Mouse (Mus musculus) midbrain, embryonic 10.5 days (tissue): Measurements from ENCODE around the gene Slc27a5. TPM values are rescaled to one million over a fixed set of nuclear protein-coding genes. Genes with fewer than 3 reads are reported as not detected.

Experiments
- DNase-seq: peaks from one replicate; pipeline ENCODE4 v3.0.0-alpha.2; 2017; ENCODE audit warnings: low spot score
- H3K27ac ChIP-seq: fragments of 300-500 bp; sonication (generic); replicated peaks from 2 replicates; pipeline ENCODE4 v1.5.1; 2016; ENCODE audit warnings: mild to moderate bottlenecking
- H3K27me3 ChIP-seq: fragments of 300-500 bp; sonication (generic); 2 replicates; pipeline ENCODE4 v1.6.1; 2016; ENCODE audit warnings: low read depth, mild to moderate bottlenecking; ENCODE audit not compliant: poor library complexity, severe bottlenecking
- H3K36me3 ChIP-seq: fragments of 300-500 bp; sonication (generic); 2 replicates; pipeline ENCODE4 v1.6.1; 2016; ENCODE audit warnings: mild to moderate bottlenecking, moderate library complexity
- H3K4me1 ChIP-seq: fragments of 300-500 bp; sonication (generic); 2 replicates; pipeline ENCODE4 v1.6.1; 2016
- H3K4me3 ChIP-seq: fragments of 300-500 bp; sonication (generic); 2 replicates; pipeline ENCODE4 v1.5.1; 2016; ENCODE audit warnings: mild to moderate bottlenecking, moderate library complexity
- H3K9me3 ChIP-seq: fragments of 300-500 bp; sonication (generic); replicated peaks from 2 replicates; pipeline ENCODE4 v1.6.1; 2016; ENCODE audit warnings: mild to moderate bottlenecking
- WGBS: fragments of 180-500 bp; shearing (Covaris S2); methylation state at CpG from one replicate; pipeline ENCODE4 v1.1.7; 2016; 5-methylcytosine and 5-hydroxymethylcytosine counted together
- polyA plus RNA-seq: library from polyadenylated mRNA; unstranded; fragments of >200 nt; fragmentation: Nextera tagmentation; extraction: Ambion mirVana; gene quantifications from 2 replicates; pipeline ENCODE4 v1.2.1, GENCODE M21; 2016

Slc27a5 gene
- polyA plus RNA-seq, 1 experiment from 2014 or later = 0.07 TPM

DNA sequence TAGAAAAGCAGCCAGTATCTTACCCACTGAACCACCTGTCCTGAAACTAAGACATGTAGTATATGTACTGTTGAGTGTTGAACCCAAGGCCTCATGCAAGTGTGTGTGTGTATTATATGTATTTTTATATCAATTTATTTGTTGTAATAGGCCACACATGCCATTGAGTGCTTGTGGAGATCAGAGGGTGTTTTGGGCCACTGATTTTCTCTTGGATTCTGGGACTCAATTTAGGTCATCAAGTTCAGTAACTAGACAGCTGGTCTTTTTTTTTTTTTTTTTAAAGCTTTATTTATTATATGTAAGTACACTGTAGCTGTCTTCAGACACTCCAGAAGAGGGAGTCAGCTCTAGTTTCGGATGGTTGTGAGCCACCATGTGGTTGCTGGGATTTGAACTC is 17.2 kb upstream of the Slc27a5 start:
- no peak overlapping the region for H3K4me3 ChIP-seq
- DNase-seq = no peak
- H3K27me3 ChIP-seq = no peaks in the 10 kb centered on the region
- peaks cover 12% of the 10 kb centered on the region for H3K4me1 ChIP-seq
- no peaks in the 10 kb centered on the region for H3K36me3 ChIP-seq
- WGBS = 82% methylated on average over 1 of the region's 1 CpGs
- no peak overlapping the region for H3K27ac ChIP-seq
- no peaks in the 10 kb centered on the region for H3K9me3 ChIP-seq

DNA sequence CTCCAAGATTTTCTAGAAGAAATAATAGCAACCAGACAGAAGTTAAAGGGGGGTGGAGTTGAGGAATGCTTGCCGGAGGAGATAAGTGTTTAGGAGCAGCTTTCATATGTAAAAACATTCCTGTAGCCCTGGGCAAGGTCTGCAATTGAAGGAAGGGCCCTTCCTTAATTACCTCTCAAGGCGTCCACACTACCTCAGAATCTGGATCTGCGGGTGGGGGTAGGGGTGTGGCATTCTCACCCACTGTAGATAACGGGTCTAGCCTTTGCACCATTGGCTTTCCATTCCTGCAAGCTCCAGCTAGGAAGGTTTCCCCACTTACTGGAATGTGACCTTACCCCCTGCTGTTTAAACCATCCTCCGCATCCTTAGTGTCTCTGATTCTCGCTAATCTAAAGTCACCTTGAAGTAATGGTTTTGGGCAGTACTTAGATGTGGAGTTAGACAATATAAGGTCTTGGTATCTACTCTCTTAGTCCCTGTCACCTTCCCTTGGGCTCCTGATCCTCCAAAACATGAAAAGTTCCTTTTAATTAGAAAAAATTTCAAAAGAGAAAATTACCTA is 16.4 kb upstream of the Slc27a5 start:
- 34% methylated on average over 6 of the region's 6 CpGs for WGBS

DNA sequence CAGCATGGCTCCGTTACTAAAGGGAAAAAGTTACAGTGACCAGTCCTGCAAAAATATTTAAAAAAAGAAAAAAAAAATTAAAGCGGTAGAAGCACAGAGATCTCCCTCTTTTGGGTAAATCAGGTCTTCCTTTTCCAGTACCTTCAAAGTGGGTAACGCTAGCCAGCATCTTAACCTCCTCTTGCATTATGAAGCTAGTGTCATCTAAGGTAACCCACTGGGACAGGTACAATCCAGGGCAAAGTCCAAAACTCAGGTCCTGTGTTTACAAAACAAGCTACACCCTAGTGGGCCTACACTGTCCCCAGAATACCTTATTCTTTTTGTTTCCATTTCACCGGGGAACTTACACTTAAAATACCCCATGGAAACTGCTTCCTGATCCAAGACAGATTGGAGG is 15.7 kb upstream of the Slc27a5 start:
- peaks cover 21% of the 10 kb centered on the region for H3K4me1 ChIP-seq
- no peak overlapping the region for H3K4me3 ChIP-seq
- no peak for DNase-seq
- no peaks in the 10 kb centered on the region for H3K9me3 ChIP-seq
- H3K27me3 ChIP-seq = no peaks in the 10 kb centered on the region
- H3K27ac ChIP-seq = no peak overlapping the region
- no peaks in the 10 kb centered on the region for H3K36me3 ChIP-seq
- 72% methylated on average over 4 of the region's 4 CpGs for WGBS

More for the DNA sequence above, 16.4 kb upstream of the Slc27a5 start:
- Histone ChIP-seq H3K36me3 (no peaks in the 10 kb centered on the region), H3K27me3 (no peaks in the 10 kb centered on the region), H3K4me3 (no peak overlapping the region), H3K27ac (no peak overlapping the region), H3K4me1 (peaks cover 16% of the 10 kb centered on the region), H3K9me3 (no peaks in the 10 kb centered on the region)
- no peak for DNase-seq

DNA sequence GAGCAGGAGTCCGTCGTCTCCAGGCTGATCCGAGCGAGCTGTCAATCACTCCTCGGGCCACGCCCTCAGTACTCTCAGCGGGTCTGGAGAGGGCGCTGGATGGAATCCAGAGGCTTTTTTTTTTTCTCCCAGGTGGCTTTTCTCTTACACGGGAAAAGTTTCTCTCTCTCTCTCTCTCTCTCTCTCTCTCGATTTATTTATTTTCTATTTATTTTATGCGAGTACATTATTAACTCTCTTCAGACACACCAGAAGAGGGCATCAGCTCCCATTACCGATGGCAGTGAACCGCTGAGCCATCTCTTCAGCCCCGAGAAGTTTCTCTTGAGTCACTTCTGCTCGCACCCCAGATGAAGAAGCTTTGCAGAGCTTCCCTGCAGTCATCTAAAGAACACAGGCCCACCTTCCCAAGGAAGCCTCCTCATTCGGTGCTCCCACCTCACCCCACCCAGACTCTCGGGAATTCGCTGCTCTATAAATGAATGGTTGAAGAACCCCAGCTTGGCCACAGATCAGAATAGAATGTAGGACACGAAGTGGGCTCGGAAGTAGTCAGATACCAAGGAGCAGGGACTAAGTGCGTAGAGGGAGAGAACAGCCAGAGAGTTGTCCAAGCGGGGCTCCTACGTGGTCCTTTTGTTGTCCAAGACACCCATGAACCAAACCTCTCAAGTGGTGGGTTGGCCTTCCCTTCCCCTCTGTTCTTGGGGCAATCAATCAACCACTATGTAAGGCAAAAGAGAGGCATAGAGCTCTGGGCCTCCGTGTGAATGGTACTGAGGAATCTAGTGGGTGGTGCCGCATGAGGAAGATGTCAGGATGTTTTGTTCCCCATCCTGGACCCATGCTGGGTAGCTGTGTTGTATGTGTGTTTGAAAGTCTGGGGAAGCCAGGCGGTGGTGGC is 12.3 kb upstream of the Slc27a5 start, which contains the start of gene Zbtb45:
Gene Zbtb45 (minus strand): TSS at position 30 of the 904 bp plus-strand sequence.
- H3K27ac ChIP-seq = peak within 1 kb of the TSS; percentile 97
- peak within 1 kb of the TSS; percentile 74 for H3K4me3 ChIP-seq
- WGBS = 17% methylated on average over 26 of the region's 26 CpGs
- peaks cover 22% of the 10 kb centered on the region for H3K27me3 ChIP-seq
- peak; percentile 41 for DNase-seq
- H3K4me1 ChIP-seq = peaks cover 34% of the 10 kb centered on the region
- peaks cover 28% of the 10 kb centered on the region for H3K36me3 ChIP-seq
- no peaks in the 10 kb centered on the region for H3K9me3 ChIP-seq

DNA sequence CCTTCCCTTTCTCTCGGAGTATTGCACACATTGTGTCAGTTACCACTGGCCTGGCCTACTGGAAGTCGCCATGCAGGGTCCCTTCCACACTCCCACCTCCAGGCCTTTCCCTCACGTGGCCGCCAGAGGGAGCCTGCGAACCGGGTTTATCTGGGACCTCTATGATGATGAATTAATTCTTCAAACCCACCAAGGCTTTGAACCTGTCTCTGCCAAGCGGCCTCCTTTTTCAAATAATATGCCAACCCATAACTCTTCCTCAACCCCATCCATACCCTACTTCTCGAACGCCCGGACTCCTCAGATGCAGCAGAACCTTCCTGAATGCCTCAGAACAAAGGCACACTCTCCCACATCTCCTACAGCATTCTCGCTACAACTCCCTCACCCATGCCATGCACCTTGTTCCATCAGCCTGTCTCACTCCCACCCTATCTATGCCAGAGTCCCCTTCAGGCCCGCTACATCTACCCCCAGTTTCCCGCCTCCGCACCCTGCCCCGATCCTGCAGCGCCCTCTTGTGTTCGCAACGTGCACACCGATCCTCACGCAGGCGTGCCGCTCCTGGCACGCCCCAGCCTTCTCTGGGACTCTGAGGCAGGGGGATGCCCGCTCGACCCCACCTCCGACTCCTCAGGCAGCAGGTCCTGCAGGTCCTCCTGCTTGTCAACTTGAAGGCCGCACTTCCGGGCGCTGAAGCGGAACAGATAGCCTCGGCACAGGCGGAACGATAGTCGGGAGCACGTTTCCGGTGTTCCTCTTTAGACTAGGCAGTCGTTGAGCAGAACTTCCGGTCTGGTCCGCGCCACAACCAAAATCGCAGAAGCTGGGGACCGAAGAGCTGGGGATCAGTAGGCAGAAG is 11.4 kb upstream of the Slc27a5 start:
- H3K27ac ChIP-seq = peak overlapping the region; percentile 97
- H3K27me3 ChIP-seq = peaks cover 22% of the 10 kb centered on the region
- DNase-seq = peak; percentile 98
- peaks cover 36% of the 10 kb centered on the region for H3K36me3 ChIP-seq
- H3K9me3 ChIP-seq = no peaks in the 10 kb centered on the region
- peak overlapping the region; percentile 74 for H3K4me3 ChIP-seq
- H3K4me1 ChIP-seq = peaks cover 34% of the 10 kb centered on the region
- WGBS = under 1% methylated on average over 42 of the region's 42 CpGs

DNA sequence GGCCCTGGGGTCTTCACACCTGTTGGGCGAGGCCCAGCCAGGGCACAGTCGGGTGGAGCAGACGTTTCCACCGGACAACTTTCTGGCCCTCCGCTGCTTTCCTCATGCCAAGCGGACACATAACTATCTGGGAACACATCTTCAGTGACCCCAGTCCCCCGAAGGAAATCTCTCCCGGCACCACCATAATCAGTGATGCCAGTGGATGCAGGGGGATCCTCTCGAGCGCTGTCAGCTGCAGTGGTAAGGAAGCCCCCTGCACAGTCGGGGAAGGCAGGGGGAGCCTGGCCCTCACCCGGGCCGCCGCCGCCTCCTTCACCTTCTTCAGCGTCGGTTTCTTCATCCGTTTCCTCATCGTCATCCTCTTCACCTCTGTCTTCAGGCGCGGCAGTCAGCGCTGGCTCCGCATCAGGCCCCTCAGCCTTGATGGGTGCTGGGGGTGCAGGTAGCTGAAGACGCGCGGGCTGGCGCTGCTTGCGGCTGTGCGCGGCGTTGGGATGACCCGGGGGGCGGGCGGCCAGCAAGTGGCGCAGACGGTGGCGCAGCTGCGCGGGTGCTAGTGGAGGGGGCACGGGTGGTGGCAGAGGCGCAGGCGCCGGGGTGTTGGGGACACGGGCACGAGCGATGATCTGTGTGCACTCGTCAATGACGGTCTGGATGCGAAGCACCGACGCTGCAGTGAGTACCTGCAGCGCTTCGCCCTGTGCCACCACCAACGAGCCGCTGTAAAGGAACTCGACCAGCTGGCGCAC is 9.5 kb upstream of the Slc27a5 start:
- WGBS = 38% methylated on average over 57 of the region's 57 CpGs
- Histone ChIP-seq H3K4me1 (peaks cover 34% of the 10 kb centered on the region), H3K27ac (0 out of 2 replicates have a peak overlapping the region, but pooled peaks have one; percentile 9), H3K36me3 (peaks cover 43% of the 10 kb centered on the region), H3K9me3 (no peaks in the 10 kb centered on the region), H3K27me3 (peaks cover 22% of the 10 kb centered on the region), H3K4me3 (peak overlapping the region; percentile 41)
- no peak for DNase-seq

DNA sequence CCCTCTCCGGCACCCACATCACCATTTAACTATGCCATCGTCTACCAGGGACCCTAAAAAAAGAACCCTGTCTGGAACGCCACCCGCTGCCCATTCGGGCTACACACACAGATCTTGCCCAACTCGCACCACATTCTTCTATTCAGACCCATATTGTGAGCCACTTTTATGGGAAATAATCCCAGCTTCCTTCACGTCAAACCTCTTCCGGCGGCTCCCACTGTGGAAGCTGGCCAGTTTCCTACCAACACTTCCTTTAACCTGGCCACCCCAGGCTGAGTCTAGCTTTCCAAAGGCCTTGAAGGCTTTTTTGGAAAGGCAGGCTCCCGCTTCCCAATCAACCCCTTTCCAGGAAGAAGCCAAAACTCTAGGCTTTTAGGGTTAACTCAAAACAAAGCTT is 8.5 kb upstream of the Slc27a5 start:
- H3K9me3 ChIP-seq = no peaks in the 10 kb centered on the region
- peaks cover 43% of the 10 kb centered on the region for H3K36me3 ChIP-seq
- no peak for DNase-seq
- WGBS = 86% methylated on average over 10 of the region's 10 CpGs
- no peak overlapping the region for H3K4me3 ChIP-seq
- H3K4me1 ChIP-seq = peaks cover 34% of the 10 kb centered on the region
- peaks cover 22% of the 10 kb centered on the region for H3K27me3 ChIP-seq
- no peak overlapping the region for H3K27ac ChIP-seq

DNA sequence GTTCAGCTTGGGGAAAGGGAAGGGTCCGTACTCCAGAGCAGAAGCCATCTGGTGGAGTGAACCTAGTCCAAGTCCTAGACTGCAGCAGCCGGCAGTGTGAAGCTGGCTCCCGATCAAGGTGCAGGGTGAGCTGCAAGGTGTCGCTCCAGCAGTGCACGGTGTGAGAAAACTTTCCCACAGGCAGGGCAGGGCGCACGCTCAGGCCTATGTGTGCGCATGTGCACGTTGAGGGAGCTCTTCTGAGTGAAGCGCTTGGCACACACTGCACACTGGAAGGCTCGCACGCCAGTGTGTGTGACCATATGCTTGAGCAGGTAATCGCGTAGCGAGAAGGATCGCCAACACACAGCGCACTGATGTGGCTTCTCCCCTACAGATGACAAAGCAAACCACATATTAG is 8.0 kb upstream of the Slc27a5 start:
- Histone ChIP-seq H3K27me3 (peaks cover 22% of the 10 kb centered on the region), H3K36me3 (peaks cover 43% of the 10 kb centered on the region), H3K27ac (no peak overlapping the region), H3K4me1 (peaks cover 34% of the 10 kb centered on the region), H3K4me3 (no peak overlapping the region), H3K9me3 (no peaks in the 10 kb centered on the region)
- no peak for DNase-seq
- WGBS = 90% methylated on average over 17 of the region's 17 CpGs

DNA sequence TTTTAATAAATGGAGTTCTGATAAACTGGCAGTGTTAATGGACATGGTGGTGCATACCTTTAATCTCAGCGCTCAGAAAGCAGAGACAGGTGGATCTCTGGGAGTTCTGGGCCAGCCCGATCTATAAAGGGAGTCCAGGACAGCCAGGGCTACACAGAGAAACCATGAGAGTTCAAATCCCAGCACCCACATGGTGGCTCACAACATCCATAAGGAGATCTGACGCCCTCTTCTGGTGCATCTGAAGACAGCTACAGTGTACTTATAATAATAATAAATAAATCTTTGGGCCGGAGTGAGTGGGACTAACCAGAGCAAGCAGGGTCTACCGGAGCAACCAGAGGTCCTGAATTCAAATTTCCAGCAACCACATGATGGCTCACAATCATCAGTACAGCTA is 5.4 kb upstream of the Slc27a5 start:
- no peak for DNase-seq
- H3K27ac ChIP-seq = no peak overlapping the region
- H3K4me1 ChIP-seq = peaks cover 16% of the 10 kb centered on the region
- no peaks in the 10 kb centered on the region for H3K9me3 ChIP-seq
- H3K36me3 ChIP-seq = peaks cover 43% of the 10 kb centered on the region
- H3K27me3 ChIP-seq = peaks cover 20% of the 10 kb centered on the region
- H3K4me3 ChIP-seq = no peak overlapping the region
- 72% methylated on average over 5 of the region's 5 CpGs for WGBS

DNA sequence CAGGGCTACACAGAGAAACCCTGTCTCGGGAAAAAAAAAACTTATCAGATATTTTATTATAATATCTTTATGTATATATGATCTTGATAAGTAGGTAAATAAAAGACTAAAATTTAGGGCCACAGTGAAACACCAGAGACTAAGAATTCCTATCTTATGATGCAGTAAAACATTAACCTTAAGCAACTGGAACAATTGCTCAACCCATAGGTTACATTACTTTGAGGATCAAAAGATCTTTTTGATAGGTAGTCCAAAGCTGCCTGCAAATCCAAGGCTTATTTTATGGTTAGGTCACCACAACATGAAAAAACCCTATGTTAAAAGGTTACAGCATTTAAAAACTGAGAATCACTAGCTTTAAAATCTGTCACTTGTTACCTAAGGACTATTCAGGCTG is 3.6 kb upstream of the Slc27a5 start:
- peaks cover 2% of the 10 kb centered on the region; the same call in 1 of the 2 replicates for H3K27me3 ChIP-seq
- no peak overlapping the region for H3K27ac ChIP-seq
- no peaks in the 10 kb centered on the region for H3K4me1 ChIP-seq
- no peak overlapping the region for H3K4me3 ChIP-seq
- no peak for DNase-seq
- H3K9me3 ChIP-seq = no peaks in the 10 kb centered on the region
- peaks cover 27% of the 10 kb centered on the region for H3K36me3 ChIP-seq
- 78% methylated on average over 1 of the region's 1 CpGs for WGBS

DNA sequence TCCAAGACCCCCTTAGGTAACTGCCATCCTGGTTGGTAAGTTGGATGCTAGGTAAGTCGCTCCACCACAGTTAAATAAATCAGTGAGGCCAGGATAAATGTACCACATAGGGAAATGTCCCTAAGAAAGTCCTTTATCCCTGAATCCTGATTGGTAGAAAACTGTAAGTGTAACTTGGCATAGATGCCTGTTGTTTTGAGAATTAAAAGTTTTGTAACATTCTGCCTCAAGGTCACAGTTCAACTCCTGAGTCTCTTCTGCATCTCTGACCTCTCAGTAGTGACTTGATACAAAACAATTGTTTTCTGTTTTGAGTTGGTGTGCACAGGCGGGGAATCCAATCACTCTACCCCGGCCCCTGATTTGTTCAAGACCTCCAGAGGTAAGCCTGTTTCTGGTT is 859 bp upstream of the Slc27a5 start, which contains the start of gene Trim28:
Gene Trim28 (plus strand): TSS at position 264 of the 400 bp plus-strand sequence.
- Histone ChIP-seq H3K27ac (no peak within 1 kb of the TSS), H3K4me1 (no peaks in the 10 kb centered on the region), H3K36me3 (peaks cover 2% of the 10 kb centered on the region; the same call in 1 of the 2 replicates), H3K4me3 (no peak within 1 kb of the TSS), H3K9me3 (no peaks in the 10 kb centered on the region), H3K27me3 (no peaks in the 10 kb centered on the region)
- DNase-seq = no peak
- 89% methylated on average over 3 of the region's 3 CpGs for WGBS

DNA sequence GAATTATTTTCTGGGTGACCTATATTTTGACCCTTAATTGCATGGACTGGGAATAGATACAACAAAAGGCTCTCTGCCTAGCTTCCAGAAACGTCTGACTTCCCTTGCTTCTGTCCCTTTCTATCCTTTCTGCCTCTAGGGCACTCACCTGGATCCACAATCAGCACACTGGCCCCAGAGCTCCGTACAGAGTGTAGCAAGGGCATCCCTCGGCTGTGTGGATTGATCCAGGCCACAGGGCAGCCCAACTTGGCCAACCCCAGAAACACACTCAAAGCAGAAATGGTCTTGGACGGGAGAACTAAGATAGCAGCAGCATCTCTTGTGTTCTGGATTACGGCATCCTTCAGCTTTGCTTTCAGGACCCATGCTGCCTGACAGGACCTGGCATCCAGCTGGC is 762 bp downstream of the Slc27a5 start:
- H3K27ac ChIP-seq = no peak overlapping the region
- DNase-seq = no peak
- H3K9me3 ChIP-seq = no peaks in the 10 kb centered on the region
- no peak overlapping the region for H3K4me3 ChIP-seq
- H3K36me3 ChIP-seq = no peaks in the 10 kb centered on the region
- 76% methylated on average over 5 of the region's 5 CpGs for WGBS
- H3K27me3 ChIP-seq = no peaks in the 10 kb centered on the region
- H3K4me1 ChIP-seq = no peaks in the 10 kb centered on the region
